Mouse (Mus musculus) hindbrain, embryonic 11.5 days (tissue): ENCODE measurements at regions not wholly inside any gene's neighbourhood (a gene's known extent, or its start where the extent isn't known, plus 50 kb on each side); places are given as distances from the start of the nearest gene placed in this dataset.

ENCODE experiments used
- ATAC-seq: fragments of 200-750 bp; cut with Nextera tagmentation; 2 replicates; pipeline ENCODE4 v1.8.0; 2017; ENCODE audit warnings: mild to moderate bottlenecking, moderate TSS enrichment, moderate library complexity; ENCODE audit not compliant: low FRiP score
- DNase-seq: peaks from one replicate; pipeline ENCODE4 v3.0.0-alpha.2; 2015; ENCODE audit warnings: low spot score
- H3K27ac ChIP-seq: fragments of 300-500 bp; sonication (generic); 2 replicates; pipeline ENCODE4 v1.5.1; 2014; ENCODE audit warnings: mild to moderate bottlenecking, low read depth, low read length
- H3K27me3 ChIP-seq: fragments of 300-500 bp; sonication (generic); 2 replicates; pipeline ENCODE4 v1.6.1; 2014; ENCODE audit warnings: mild to moderate bottlenecking, low read length, moderate library complexity, mixed read lengths; ENCODE audit not compliant: control insufficient read depth, insufficient read depth
- H3K36me3 ChIP-seq: fragments of 300-500 bp; sonication (generic); 2 replicates; pipeline ENCODE4 v1.6.1; 2014; ENCODE audit warnings: mild to moderate bottlenecking, low read length, moderate library complexity, mixed read lengths; ENCODE audit not compliant: control insufficient read depth, insufficient read depth
- H3K4me1 ChIP-seq: fragments of 300-500 bp; sonication (generic); replicated peaks from 2 replicates; pipeline ENCODE4 v1.6.1; 2014; ENCODE audit warnings: low read length, mixed read lengths; ENCODE audit not compliant: control insufficient read depth, insufficient read depth
- H3K4me2 ChIP-seq: fragments of 300-500 bp; sonication (generic); replicated peaks from 2 replicates; pipeline ENCODE4 v1.6.1; 2014; ENCODE audit warnings: mild to moderate bottlenecking, low read depth, low read length
- H3K4me3 ChIP-seq: fragments of 300-500 bp; sonication (generic); 2 replicates; pipeline ENCODE4 v1.5.1; 2014; ENCODE audit warnings: low read depth, low read length
- H3K9ac ChIP-seq: fragments of 300-500 bp; sonication (generic); 2 replicates; pipeline ENCODE4 v1.6.1; 2014; ENCODE audit warnings: low read depth, low read length
- H3K9me3 ChIP-seq: fragments of 300-500 bp; sonication (generic); 2 replicates; pipeline ENCODE4 v1.6.1; 2016; ENCODE audit warnings: low read length; ENCODE audit not compliant: control insufficient read depth
- WGBS: fragments of 180-500 bp; shearing (Covaris S2); extraction: QIAGEN DNeasy Blood & Tissue Kit; methylation state at CpG from one replicate; pipeline ENCODE4 v1.1.7; 2014; 5-methylcytosine and 5-hydroxymethylcytosine counted together

GRCm38 (mm10) chr3:140059102-140059501, 853.6 kb downstream of the Stpg2 start:
- no peak for DNase-seq
- H3K9me3 ChIP-seq = no peaks in the 10 kb centered on the region
- no peaks in the 10 kb centered on the region for H3K4me1 ChIP-seq
- no peaks in the 10 kb centered on the region for H3K27me3 ChIP-seq
- no peak for ATAC-seq
- H3K9ac ChIP-seq = no peak overlapping the region
- no peak overlapping the region for H3K4me2 ChIP-seq
- WGBS = 77% methylated on average over 3 of the region's 3 CpGs
- H3K4me3 ChIP-seq = no peak overlapping the region
- no peak overlapping the region for H3K27ac ChIP-seq
- H3K36me3 ChIP-seq = no peaks in the 10 kb centered on the region

- no peak overlapping the region for H3K4me2 ChIP-seq
- no peaks in the 10 kb centered on the region for H3K27me3 ChIP-seq
- H3K9me3 ChIP-seq = no peaks in the 10 kb centered on the region
- DNase-seq (no peak), ATAC-seq (no peak)
- no peak overlapping the region for H3K4me3 ChIP-seq
- 83% methylated on average over 4 of the region's 4 CpGs for WGBS
- H3K4me1 ChIP-seq = no peaks in the 10 kb centered on the region
- H3K36me3 ChIP-seq = no peaks in the 10 kb centered on the region
- no peak overlapping the region for H3K27ac ChIP-seq
- H3K9ac ChIP-seq = no peak overlapping the region
Measured at GRCm38 (mm10) chr3:140059522-140060110, 854.1 kb downstream of the Stpg2 start.

GRCm38 (mm10) chr3:140061769-140062381, 856.4 kb downstream of the Stpg2 start:
- Histone ChIP-seq H3K4me3 (no peak overlapping the region), H3K4me1 (no peaks in the 10 kb centered on the region), H3K27me3 (no peaks in the 10 kb centered on the region), H3K36me3 (no peaks in the 10 kb centered on the region), H3K4me2 (no peak overlapping the region), H3K9me3 (no peaks in the 10 kb centered on the region), H3K27ac (no peak overlapping the region), H3K9ac (no peak overlapping the region)
- no peak for ATAC-seq
- WGBS = 96% methylated on average over 10 of the region's 10 CpGs
- no peak for DNase-seq

- WGBS = 91% methylated on average over 5 of the region's 5 CpGs
Measured at GRCm38 (mm10) chr3:140062880-140063279, 857.4 kb downstream of the Stpg2 start.

GRCm38 (mm10) chr3:140084333-140084732, 878.8 kb downstream of the Stpg2 start:
- H3K27ac ChIP-seq = no peak overlapping the region
- H3K36me3 ChIP-seq = no peaks in the 10 kb centered on the region
- no peaks in the 10 kb centered on the region for H3K4me1 ChIP-seq
- no peak for DNase-seq
- no peaks in the 10 kb centered on the region for H3K27me3 ChIP-seq
- no peak overlapping the region for H3K4me2 ChIP-seq
- H3K9me3 ChIP-seq = no peaks in the 10 kb centered on the region
- 80% methylated on average over 3 of the region's 3 CpGs for WGBS
- no peak overlapping the region for H3K9ac ChIP-seq
- ATAC-seq = no peak
- no peak overlapping the region for H3K4me3 ChIP-seq

More at GRCm38 (mm10) chr3:140062880-140063279, 857.4 kb downstream of the Stpg2 start:
- H3K9me3 ChIP-seq = no peaks in the 10 kb centered on the region
- H3K4me1 ChIP-seq = no peaks in the 10 kb centered on the region
- DNase-seq = no peak
- H3K27me3 ChIP-seq = no peaks in the 10 kb centered on the region
- H3K27ac ChIP-seq = no peak overlapping the region
- H3K4me2 ChIP-seq = no peak overlapping the region
- no peak overlapping the region for H3K4me3 ChIP-seq
- H3K36me3 ChIP-seq = no peaks in the 10 kb centered on the region
- ATAC-seq = no peak
- no peak overlapping the region for H3K9ac ChIP-seq

GRCm38 (mm10) chr3:140085385-140085784, 879.9 kb downstream of the Stpg2 start:
- Histone ChIP-seq H3K4me1 (no peaks in the 10 kb centered on the region), H3K9me3 (no peaks in the 10 kb centered on the region), H3K27me3 (no peaks in the 10 kb centered on the region), H3K4me2 (no peak overlapping the region), H3K9ac (no peak overlapping the region), H3K27ac (no peak overlapping the region), H3K4me3 (no peak overlapping the region), H3K36me3 (no peaks in the 10 kb centered on the region)
- DNase-seq (no peak), ATAC-seq (no peak)
- 85% methylated on average over 3 of the region's 3 CpGs for WGBS

GRCm38 (mm10) chr3:140088019-140088418, 882.5 kb downstream of the Stpg2 start:
- Histone ChIP-seq H3K27me3 (no peaks in the 10 kb centered on the region), H3K27ac (no peak overlapping the region), H3K36me3 (no peaks in the 10 kb centered on the region), H3K4me3 (no peak overlapping the region), H3K9me3 (no peaks in the 10 kb centered on the region), H3K4me1 (no peaks in the 10 kb centered on the region), H3K4me2 (no peak overlapping the region), H3K9ac (no peak overlapping the region)
- DNase-seq (no peak), ATAC-seq (no peak)
- WGBS = 92% methylated on average over 3 of the region's 3 CpGs

- no peak overlapping the region for H3K4me3 ChIP-seq
- WGBS = 56% methylated on average over 2 of the region's 2 CpGs
- no peak overlapping the region for H3K9ac ChIP-seq
- no peaks in the 10 kb centered on the region for H3K4me1 ChIP-seq
- no peak overlapping the region for H3K4me2 ChIP-seq
- H3K9me3 ChIP-seq = no peaks in the 10 kb centered on the region
- H3K36me3 ChIP-seq = no peaks in the 10 kb centered on the region
- no peak overlapping the region for H3K27ac ChIP-seq
- ATAC-seq = no peak
- DNase-seq = no peak
- no peaks in the 10 kb centered on the region for H3K27me3 ChIP-seq
Measured at GRCm38 (mm10) chr3:140091900-140092299, 886.4 kb downstream of the Stpg2 start.

- Histone ChIP-seq H3K4me1 (no peaks in the 10 kb centered on the region), H3K36me3 (no peaks in the 10 kb centered on the region), H3K4me3 (no peak overlapping the region), H3K9me3 (no peaks in the 10 kb centered on the region), H3K9ac (no peak overlapping the region), H3K4me2 (no peak overlapping the region), H3K27ac (no peak overlapping the region), H3K27me3 (no peaks in the 10 kb centered on the region)
- DNase-seq (no peak), ATAC-seq (no peak)
Measured at GRCm38 (mm10) chr3:140096854-140097540, 891.5 kb downstream of the Stpg2 start.
